Mouse (Mus musculus) intestine, embryonic 16.5 days (tissue): ENCODE measurements around the gene Defb13. TPM values are rescaled to one million over a fixed set of nuclear protein-coding genes. Genes with fewer than 3 reads are reported as not detected.

ENCODE experiments used
- polyA plus RNA-seq: library from polyadenylated mRNA; unstranded; fragments of >200 nt; fragmentation: Nextera tagmentation; extraction: Ambion mirVana; gene quantifications from 2 replicates; pipeline ENCODE4 v1.2.1, GENCODE M21; 2015

Defb13 gene
- polyA plus RNA-seq, 1 experiment from 2014 or later, result not detected

Other genes with a start within 250 kb of the Defb13 start
- 1.8 TPM in 2 replicates for gene AY761184, start 243.1 kb upstream of the Defb13 start, polyA plus RNA-seq
- 214 and 247 TPM in 2 replicates for gene Defa24, start 212.3 kb upstream of the Defb13 start, polyA plus RNA-seq
- gene Defb50, start 123.2 kb upstream of the Defb13 start, polyA plus RNA-seq, result not detected in 2 replicates
- gene Defb2, start 106.8 kb upstream of the Defb13 start, polyA plus RNA-seq, result not detected in 2 replicates
- not detected in 2 replicates for gene Defb10, start 87.9 kb upstream of the Defb13 start, polyA plus RNA-seq
- gene Defb9, start 61.3 kb upstream of the Defb13 start, polyA plus RNA-seq, result not detected in 2 replicates
- not detected in 2 replicates for gene Defb11, start 40.4 kb upstream of the Defb13 start, polyA plus RNA-seq
- not detected in 2 replicates for gene Defb15, start 14.1 kb upstream of the Defb13 start, polyA plus RNA-seq
- not detected in 2 replicates for gene Defb35, start 8.4 kb upstream of the Defb13 start, polyA plus RNA-seq
- not detected in 2 replicates for gene Fam90a1a, start 12.0 kb downstream of the Defb13 start, polyA plus RNA-seq
- gene Ccdc70, start 23.0 kb downstream of the Defb13 start, polyA plus RNA-seq, result not detected in 2 replicates
- gene Atp7b, start 113.5 kb downstream of the Defb13 start, polyA plus RNA-seq, result 4.7 and 5.1 TPM in 2 replicates
- gene Alg11, start 114.0 kb downstream of the Defb13 start, polyA plus RNA-seq, result 28.7 and 30.4 TPM in 2 replicates
- gene Nek5, start 178.3 kb downstream of the Defb13 start, polyA plus RNA-seq, result 0.20 and 0.55 TPM in 2 replicates
- gene Nek3, start 219.7 kb downstream of the Defb13 start, polyA plus RNA-seq, result 4.6 TPM in 2 replicates
- gene Ckap2, start 239.1 kb downstream of the Defb13 start, polyA plus RNA-seq, result 27.9 and 33.0 TPM in 2 replicates
- 28.9 and 34.0 TPM in 2 replicates for gene Vps36, start 246.0 kb downstream of the Defb13 start, polyA plus RNA-seq